Mouse (Mus musculus): ENCODE data around the gene Ddc. TPM values are rescaled to one million over a fixed set of nuclear protein-coding genes. Genes with fewer than 3 reads are reported as not detected.

Gene Ddc
- polyA plus RNA-seq, 1 experiment from 2014 or later, result 14.3 TPM

DNA sequence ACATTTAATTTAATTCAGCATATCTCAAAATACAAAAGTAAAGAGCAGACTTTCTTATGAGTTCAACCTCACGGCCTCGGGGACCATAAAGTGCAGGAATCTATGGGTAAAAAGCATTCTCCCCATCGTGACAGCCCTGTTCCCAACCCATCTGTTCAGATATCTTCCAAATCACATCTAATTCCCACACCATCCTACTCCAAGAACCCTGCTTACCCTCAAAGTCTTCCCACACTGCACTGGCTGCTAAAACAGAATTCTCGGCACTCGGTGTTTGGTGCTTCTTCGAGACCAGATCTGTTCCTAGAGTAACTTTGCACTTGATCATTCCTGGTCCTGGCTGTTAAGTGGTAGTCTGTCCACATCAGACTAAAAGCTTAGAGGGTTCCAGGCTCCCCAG, 119.6 kb downstream of the Ddc start:
- H3K27ac ChIP-seq, result no peak overlapping the region
- no peaks in the 10 kb centered on the region for H3K36me3 ChIP-seq
- no peak overlapping the region for H3K4me2 ChIP-seq
- no peak overlapping the region for H3K9ac ChIP-seq
- no peaks in the 10 kb centered on the region for H3K9me3 ChIP-seq (replicated peaks)
- no peaks in the 10 kb centered on the region for H3K27me3 ChIP-seq
- H3K4me1 ChIP-seq, result no peaks in the 10 kb centered on the region
- WGBS, result 92% methylated on average over 6 of the region's 6 CpGs
- ATAC-seq (replicated peaks; ENCODE audit: low FRiP score), result no peak
- H3K4me3 ChIP-seq (replicated peaks), result no peak overlapping the region

DNA sequence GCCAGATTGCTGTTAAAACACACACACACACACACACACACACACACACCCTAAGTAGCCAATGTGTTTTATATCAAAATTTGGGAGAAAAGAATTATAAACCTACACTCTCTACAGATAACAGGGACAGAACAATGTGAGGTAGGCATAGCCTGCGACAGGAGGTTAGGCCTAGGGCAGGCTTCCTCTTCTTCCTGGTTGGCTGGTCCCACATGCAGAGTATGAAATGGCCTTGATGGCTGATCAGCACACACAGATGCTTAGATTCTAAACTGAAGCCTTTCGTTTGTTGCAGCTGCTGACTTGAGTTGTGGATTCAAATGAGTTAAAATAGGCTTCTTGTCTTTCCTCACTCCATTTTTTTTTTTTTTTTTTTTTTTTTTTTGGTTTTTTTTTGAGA, 120.1 kb downstream of the Ddc start:
- Histone ChIP-seq H3K27me3 (no peaks in the 10 kb centered on the region), H3K9me3 (replicated peaks) (no peaks in the 10 kb centered on the region), H3K9ac (no peak overlapping the region), H3K4me3 (replicated peaks) (no peak overlapping the region), H3K36me3 (no peaks in the 10 kb centered on the region), H3K4me1 (no peaks in the 10 kb centered on the region), H3K27ac (no peak overlapping the region), H3K4me2 (no peak overlapping the region)
- 88% methylated on average over 2 of the region's 2 CpGs for WGBS
- ATAC-seq (replicated peaks; ENCODE audit: low FRiP score), result no peak

DNA sequence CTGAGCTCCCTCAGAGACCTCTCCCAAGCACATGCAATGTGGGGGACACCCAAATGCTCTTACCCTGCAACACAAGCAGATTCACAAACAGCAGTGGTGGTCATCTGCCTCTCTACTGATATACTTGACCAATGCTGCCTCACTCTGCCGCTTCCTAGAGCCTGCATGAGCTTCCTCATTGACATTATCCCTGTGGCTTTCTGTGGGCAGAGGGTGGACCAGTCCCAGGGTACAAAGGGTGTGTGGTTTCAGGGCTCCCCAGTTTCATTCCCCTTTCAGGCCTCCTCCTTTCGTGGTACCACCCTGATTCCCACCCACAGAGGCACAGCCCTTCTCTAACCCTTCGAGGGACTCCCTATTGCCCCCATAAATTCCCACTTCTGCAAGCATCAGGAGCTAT, 120.7 kb downstream of the Ddc start:
- 62% methylated on average over 3 of the region's 3 CpGs for WGBS
- no peak overlapping the region for H3K4me3 ChIP-seq (replicated peaks)
- no peaks in the 10 kb centered on the region for H3K36me3 ChIP-seq
- ATAC-seq (replicated peaks; ENCODE audit: low FRiP score), result no peak
- no peak overlapping the region for H3K4me2 ChIP-seq
- no peak overlapping the region for H3K27ac ChIP-seq
- no peak overlapping the region for H3K9ac ChIP-seq
- no peaks in the 10 kb centered on the region for H3K9me3 ChIP-seq (replicated peaks)
- H3K4me1 ChIP-seq, result no peaks in the 10 kb centered on the region
- H3K27me3 ChIP-seq, result no peaks in the 10 kb centered on the region

DNA sequence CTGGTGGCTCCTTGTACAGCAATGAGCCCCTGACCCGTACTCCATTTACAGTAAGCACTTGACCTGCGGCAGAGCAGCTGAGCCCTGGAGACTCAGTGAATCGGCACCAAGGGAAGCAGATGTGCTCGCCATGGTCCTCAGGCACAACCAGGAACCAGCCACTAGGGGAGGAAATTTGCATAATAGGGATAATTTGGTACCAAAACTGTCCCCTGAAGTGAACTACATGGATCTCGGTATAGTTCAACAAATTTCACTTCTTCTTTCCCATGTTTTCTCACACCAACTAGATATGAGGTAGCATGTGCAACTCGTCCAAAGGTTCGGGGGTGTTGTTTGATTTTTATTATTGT, 121.1 kb downstream of the Ddc start:
- Histone ChIP-seq H3K4me3 (replicated peaks) (no peak overlapping the region), H3K9me3 (replicated peaks) (no peaks in the 10 kb centered on the region), H3K36me3 (no peaks in the 10 kb centered on the region), H3K4me1 (no peaks in the 10 kb centered on the region), H3K4me2 (no peak overlapping the region), H3K9ac (no peak overlapping the region), H3K27ac (no peak overlapping the region), H3K27me3 (no peaks in the 10 kb centered on the region)
- WGBS, result 78% methylated on average over 7 of the region's 7 CpGs
- ATAC-seq (replicated peaks; ENCODE audit: low FRiP score), result no peak

DNA sequence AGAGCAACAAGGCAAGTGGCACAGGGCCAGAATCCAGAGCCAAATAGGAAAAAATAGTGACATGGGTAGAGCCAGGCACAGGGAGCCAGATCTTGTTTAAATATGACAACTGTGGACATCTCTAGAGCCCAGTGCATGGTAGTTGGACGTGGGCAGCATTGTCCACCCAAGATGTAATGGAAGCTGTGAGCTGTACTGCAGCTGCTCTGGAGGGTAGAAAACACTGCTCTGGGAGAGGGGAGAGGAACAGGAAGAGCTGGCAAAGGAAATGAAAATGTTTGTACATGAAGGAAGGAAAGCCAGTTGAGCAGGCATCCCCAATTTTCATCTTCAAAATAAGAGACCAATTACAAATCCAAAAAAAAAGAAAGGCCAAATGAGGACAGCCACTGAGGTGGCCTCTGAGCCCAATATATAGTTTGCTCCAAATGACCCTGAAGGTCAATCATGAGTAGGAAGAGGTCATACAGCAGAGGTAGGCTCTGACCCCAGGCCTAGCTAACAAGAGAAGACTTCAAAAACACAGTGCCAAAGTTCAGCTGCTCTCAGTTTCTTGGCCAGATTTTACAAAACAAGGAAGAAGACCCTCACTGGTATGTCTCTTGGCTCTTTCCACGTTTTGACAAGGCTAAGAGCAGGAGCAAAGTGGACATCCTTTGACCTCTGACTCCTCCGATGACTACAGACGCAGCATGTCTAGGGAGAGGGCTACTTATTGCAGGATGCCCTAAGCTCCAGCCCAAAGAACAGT, 121.7 kb downstream of the Ddc start:
- Histone ChIP-seq H3K27ac (no peak overlapping the region), H3K36me3 (no peaks in the 10 kb centered on the region), H3K27me3 (no peaks in the 10 kb centered on the region), H3K9ac (no peak overlapping the region), H3K4me2 (no peak overlapping the region), H3K4me3 (replicated peaks) (no peak overlapping the region), H3K9me3 (replicated peaks) (no peaks in the 10 kb centered on the region), H3K4me1 (no peaks in the 10 kb centered on the region)
- ATAC-seq (replicated peaks; ENCODE audit: low FRiP score), result no peak
- WGBS, result 73% methylated on average over 4 of the region's 4 CpGs

DNA sequence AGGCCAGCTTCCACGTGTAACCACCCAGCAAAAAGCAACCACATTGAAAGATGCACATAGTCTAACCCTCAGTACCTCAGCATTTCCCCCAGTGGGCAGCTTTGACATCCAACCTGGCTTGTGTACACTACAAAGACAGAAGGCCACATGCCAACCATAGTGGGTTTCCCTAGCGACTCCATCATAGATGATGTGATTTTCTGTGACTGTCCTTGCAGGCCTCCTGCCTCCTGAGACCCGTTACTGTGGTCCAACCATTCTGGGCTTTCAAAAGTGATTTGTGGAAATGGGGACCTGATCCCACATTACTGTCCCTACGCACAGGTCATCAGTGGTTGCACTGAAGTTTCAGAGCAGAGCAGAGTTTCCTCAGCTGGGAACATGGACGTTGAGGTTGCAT, 123.1 kb downstream of the Ddc start:
- Histone ChIP-seq H3K9ac (no peak overlapping the region), H3K4me2 (no peak overlapping the region), H3K9me3 (replicated peaks) (no peaks in the 10 kb centered on the region), H3K27ac (no peak overlapping the region), H3K4me3 (replicated peaks) (no peak overlapping the region), H3K27me3 (no peaks in the 10 kb centered on the region), H3K36me3 (no peaks in the 10 kb centered on the region), H3K4me1 (no peaks in the 10 kb centered on the region)
- ATAC-seq (replicated peaks; ENCODE audit: low FRiP score), result no peak
- WGBS, result 88% methylated on average over 5 of the region's 5 CpGs

DNA sequence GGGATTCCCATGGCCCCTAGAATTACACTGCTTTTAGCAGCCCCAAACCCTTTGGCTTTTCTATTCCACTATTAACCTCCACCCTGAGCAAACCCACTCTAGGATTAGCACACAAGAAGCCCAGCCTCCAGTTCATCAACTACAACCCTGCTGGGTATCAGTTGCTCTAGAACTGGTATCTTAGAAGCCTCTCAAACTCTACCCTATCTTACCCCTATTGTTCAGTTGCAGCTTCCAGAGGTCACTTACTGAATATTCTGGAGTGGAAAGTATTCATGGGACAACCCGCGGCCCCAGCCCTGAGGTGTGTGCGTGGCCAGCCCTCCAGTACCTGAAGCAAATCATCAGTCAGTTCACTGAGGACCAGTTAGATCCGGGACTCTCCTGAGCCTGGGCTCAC, 123.6 kb downstream of the Ddc start:
- Histone ChIP-seq H3K4me2 (no peak overlapping the region), H3K36me3 (no peaks in the 10 kb centered on the region), H3K27me3 (no peaks in the 10 kb centered on the region), H3K4me1 (no peaks in the 10 kb centered on the region), H3K9ac (no peak overlapping the region), H3K9me3 (replicated peaks) (no peaks in the 10 kb centered on the region), H3K4me3 (replicated peaks) (no peak overlapping the region), H3K27ac (no peak overlapping the region)
- 96% methylated on average over 4 of the region's 4 CpGs for WGBS
- no peak for ATAC-seq (replicated peaks; ENCODE audit: low FRiP score)

DNA sequence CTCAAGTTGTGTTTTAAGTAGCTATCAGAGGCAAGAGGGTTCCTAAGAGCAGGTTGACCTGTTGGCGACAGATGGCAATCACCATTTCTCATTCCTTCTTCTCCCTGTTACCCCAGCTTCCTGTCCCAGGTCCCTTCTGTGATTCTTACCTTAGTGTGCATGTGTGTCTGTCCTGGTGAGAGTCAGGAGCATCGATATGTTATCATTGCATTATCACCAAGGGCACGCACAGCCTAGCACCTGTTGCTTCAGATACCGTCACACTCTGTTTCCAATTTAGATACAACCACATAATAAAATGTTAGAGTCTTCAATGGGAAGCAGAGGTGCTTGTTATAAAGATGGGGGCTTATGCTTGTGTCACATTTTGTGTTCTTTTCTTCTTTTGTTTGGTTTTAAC, 125.7 kb downstream of the Ddc start:
- H3K4me2 ChIP-seq, result no peak overlapping the region
- H3K36me3 ChIP-seq, result no peaks in the 10 kb centered on the region
- H3K4me1 ChIP-seq, result no peaks in the 10 kb centered on the region
- H3K27me3 ChIP-seq, result no peaks in the 10 kb centered on the region
- WGBS, result 92% methylated on average over 4 of the region's 4 CpGs
- H3K9ac ChIP-seq, result no peak overlapping the region
- no peak overlapping the region for H3K4me3 ChIP-seq (replicated peaks)
- H3K9me3 ChIP-seq (replicated peaks), result no peaks in the 10 kb centered on the region
- no peak overlapping the region for H3K27ac ChIP-seq
- ATAC-seq (replicated peaks; ENCODE audit: low FRiP score), result no peak

DNA sequence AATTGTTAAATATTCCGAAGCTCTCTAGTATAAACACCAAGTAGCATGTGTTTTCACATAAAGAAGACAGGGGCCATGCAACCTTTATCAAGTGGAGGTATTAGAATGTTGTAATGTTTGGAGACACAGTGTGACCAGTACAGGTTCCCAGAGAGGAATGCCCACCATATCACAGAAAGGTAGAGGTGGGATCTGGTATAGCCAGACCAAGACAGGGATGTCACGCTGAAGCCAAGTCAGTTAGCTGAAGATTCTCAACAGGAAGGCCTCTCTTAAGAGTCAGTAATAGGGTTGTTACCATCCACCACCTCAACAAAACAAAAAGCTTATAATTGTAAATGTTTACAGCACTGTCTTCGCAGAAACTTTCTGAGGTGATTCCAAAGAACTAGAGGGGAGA, 127.3 kb downstream of the Ddc start:
- H3K9ac ChIP-seq, result no peak overlapping the region
- no peak overlapping the region for H3K27ac ChIP-seq
- H3K4me3 ChIP-seq (replicated peaks), result no peak overlapping the region
- no peaks in the 10 kb centered on the region for H3K4me1 ChIP-seq
- H3K27me3 ChIP-seq, result no peaks in the 10 kb centered on the region
- 82% methylated on average over 3 of the region's 3 CpGs for WGBS
- no peak overlapping the region for H3K4me2 ChIP-seq
- no peaks in the 10 kb centered on the region for H3K9me3 ChIP-seq (replicated peaks)
- ATAC-seq (replicated peaks; ENCODE audit: low FRiP score), result no peak
- H3K36me3 ChIP-seq, result no peaks in the 10 kb centered on the region

DNA sequence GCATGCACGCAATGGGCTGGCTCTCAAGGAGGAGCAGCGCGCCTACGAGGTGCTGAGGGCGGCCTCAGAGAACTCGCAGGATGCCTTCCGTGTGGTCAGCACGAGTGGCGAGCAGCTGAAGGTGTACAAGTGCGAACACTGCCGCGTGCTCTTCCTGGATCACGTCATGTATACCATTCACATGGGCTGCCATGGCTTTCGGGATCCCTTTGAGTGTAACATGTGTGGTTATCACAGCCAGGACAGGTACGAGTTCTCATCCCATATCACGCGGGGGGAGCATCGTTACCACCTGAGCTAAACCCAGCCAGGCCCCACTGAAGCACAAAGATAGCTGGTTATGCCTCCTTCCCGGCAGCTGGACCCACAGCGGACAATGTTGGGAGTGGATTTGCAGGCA, 128.7 kb downstream of the Ddc start:
- Histone ChIP-seq H3K4me1 (no peaks in the 10 kb centered on the region), H3K27me3 (no peaks in the 10 kb centered on the region), H3K36me3 (no peaks in the 10 kb centered on the region), H3K4me3 (replicated peaks) (no peak overlapping the region), H3K9me3 (replicated peaks) (no peaks in the 10 kb centered on the region), H3K4me2 (no peak overlapping the region), H3K27ac (no peak overlapping the region), H3K9ac (no peak overlapping the region)
- WGBS, result 94% methylated on average over 20 of the region's 20 CpGs
- ATAC-seq (replicated peaks; ENCODE audit: low FRiP score), result no peak

DNA sequence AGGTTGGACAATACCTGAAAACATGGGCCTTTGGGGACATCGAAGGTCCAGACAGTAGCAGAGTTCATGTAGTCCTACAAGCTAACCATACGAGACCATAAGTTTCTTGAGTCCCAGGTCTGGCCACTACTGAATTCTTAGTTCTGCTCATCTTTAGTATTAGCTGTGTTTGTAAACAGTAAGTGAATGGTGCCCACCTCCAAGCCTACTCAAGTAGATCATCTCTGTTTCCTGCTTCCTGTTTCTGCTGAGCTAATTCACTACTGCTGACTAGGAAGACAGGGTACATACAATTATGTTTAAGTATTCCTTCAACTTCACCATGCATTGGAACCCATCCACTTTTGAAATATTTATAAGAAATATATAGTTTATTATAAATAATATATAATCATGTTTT, 129.9 kb downstream of the Ddc start:
- WGBS, result 87% methylated on average over 2 of the region's 2 CpGs
- ATAC-seq (replicated peaks; ENCODE audit: low FRiP score), result no peak
- Histone ChIP-seq H3K4me1 (no peaks in the 10 kb centered on the region), H3K36me3 (no peaks in the 10 kb centered on the region), H3K4me2 (no peak overlapping the region), H3K9me3 (replicated peaks) (no peaks in the 10 kb centered on the region), H3K4me3 (replicated peaks) (no peak overlapping the region), H3K9ac (no peak overlapping the region), H3K27me3 (no peaks in the 10 kb centered on the region), H3K27ac (no peak overlapping the region)

DNA sequence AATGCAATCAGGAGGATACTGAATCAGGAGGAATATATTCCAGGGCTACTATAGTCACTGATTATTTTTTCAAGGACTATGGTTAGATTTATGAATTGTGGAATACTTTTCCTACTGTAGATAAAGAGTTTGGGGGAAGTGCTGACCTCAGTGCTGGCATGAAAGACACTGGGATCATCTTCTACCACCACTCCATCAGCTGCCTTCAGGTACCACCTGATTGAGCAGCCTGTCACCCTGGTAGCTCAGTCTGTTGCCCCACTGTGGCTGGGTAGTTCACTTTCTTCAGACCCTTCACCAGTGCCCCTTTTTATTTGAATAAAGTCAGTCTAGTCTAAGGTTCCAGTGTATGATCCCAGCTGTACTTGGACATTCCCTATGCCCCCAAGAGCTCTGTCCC, 131.2 kb downstream of the Ddc start:
- Histone ChIP-seq H3K4me1 (no peaks in the 10 kb centered on the region), H3K4me2 (no peak overlapping the region), H3K9me3 (replicated peaks) (no peaks in the 10 kb centered on the region), H3K27me3 (no peaks in the 10 kb centered on the region), H3K27ac (no peak overlapping the region), H3K4me3 (replicated peaks) (no peak overlapping the region), H3K36me3 (no peaks in the 10 kb centered on the region), H3K9ac (no peak overlapping the region)
- ATAC-seq (replicated peaks; ENCODE audit: low FRiP score), result no peak

DNA sequence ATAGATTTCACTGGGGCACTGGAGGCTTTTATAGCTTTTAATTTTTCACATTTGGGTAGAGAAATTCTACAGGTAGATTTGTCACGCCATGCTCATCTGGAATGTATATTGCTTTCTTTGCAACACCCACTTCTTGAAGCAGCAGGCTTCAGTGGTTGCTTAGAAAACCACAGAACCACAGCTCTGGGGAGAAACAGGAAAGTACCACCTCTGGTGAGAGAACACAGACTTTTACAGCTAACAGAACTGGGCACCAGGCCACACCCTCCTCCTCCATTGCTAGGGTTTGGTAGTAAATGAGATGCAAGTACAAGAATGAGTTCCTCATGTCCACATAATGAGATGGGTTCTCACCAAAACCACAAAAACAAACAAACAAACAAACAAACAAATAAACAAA, 131.8 kb downstream of the Ddc start:
- H3K27ac ChIP-seq, result no peak overlapping the region

More for the DNA sequence above, 131.8 kb downstream of the Ddc start:
- Histone ChIP-seq H3K4me1 (no peaks in the 10 kb centered on the region), H3K27me3 (no peaks in the 10 kb centered on the region), H3K9me3 (replicated peaks) (no peaks in the 10 kb centered on the region), H3K36me3 (no peaks in the 10 kb centered on the region), H3K9ac (no peak overlapping the region), H3K4me3 (replicated peaks) (no peak overlapping the region), H3K4me2 (no peak overlapping the region)
- WGBS, result 89% methylated on average over 1 of the region's 1 CpGs
- no peak for ATAC-seq (replicated peaks; ENCODE audit: low FRiP score)

Data from kidney, embryonic 15.5 days (tissue).